Mouse (Mus musculus): ENCODE results near the gene Ccnyl1. TPM values are rescaled to one million over a fixed set of nuclear protein-coding genes. Genes with fewer than 3 reads are reported as not detected.

The Ccnyl1 gene
- polyA plus RNA-seq, 1 experiment from 2014 or later: 6.6 TPM

Other genes with a start within 250 kb of the Ccnyl1 start
- 45.5 and 48.3 TPM in 2 replicates for gene Creb1, start 157.8 kb upstream of the Ccnyl1 start, polyA plus RNA-seq (2016; fragmentation: Nextera tagmentation; extraction: Ambion mirVana)
- 21.6 and 23.6 TPM in 2 replicates for gene Mettl21a, start 73.2 kb upstream of the Ccnyl1 start, polyA plus RNA-seq (2016; fragmentation: Nextera tagmentation; extraction: Ambion mirVana)
- gene Fzd5, start 47.3 kb downstream of the Ccnyl1 start, polyA plus RNA-seq (2016; fragmentation: Nextera tagmentation; extraction: Ambion mirVana): 2.4 and 2.5 TPM in 2 replicates